Mouse (Mus musculus): ENCODE measurements at regions not wholly inside any gene's neighbourhood (a gene's known extent, or its start where the extent isn't known, plus 50 kb on each side); places are given as distances from the start of the nearest gene placed in this dataset.

GRCm38 (mm10) chr6:100356617-100357399 lies 69.5 kb upstream of the Rybp start:
- TF ChIP-seq CHD2 (IDR thresholded peaks at IDR 0.05; ENCODE audit: low read depth, low read length), result no peak
- TF ChIP-seq ZC3H11A (IDR thresholded peaks at IDR 0.05; ENCODE audit: borderline replicate concordance, low read depth, low read length), result no peak
- no peak for TF ChIP-seq MAFK (IDR thresholded peaks at IDR 0.05; ENCODE audit: insufficient read depth, low read depth, low read length)

All from ES-E14 (cell line).